Mouse (Mus musculus): ENCODE measurements around the gene Ank3. TPM values are rescaled to one million over a fixed set of nuclear protein-coding genes. Genes with fewer than 3 reads are reported as not detected.

The Ank3 gene
- polyA plus RNA-seq, 1 experiment from 2014 or later, result 7.1 TPM

GRCm38 (mm10) chr10:69654866-69655633 is 256.5 kb downstream of the Ank3 start:
- H3K9ac ChIP-seq (replicated peaks), result no peak overlapping the region
- H3K4me3 ChIP-seq (ENCODE audit: low read depth, low read length), result no peak overlapping the region
- TF ChIP-seq CTCF (IDR thresholded peaks at IDR 0.05; ENCODE audit: low read depth) (peak; percentile 77), EP300 (IDR thresholded peaks at IDR 0.05; ENCODE audit: low read depth) (no peak)
- DNase-seq, result no peak
- H3K4me2 ChIP-seq (ENCODE audit: low read depth, low read length), result no peak overlapping the region
- H3K9me3 ChIP-seq (ENCODE audit: low read length), result no peaks in the 10 kb centered on the region
- no peak overlapping the region for H3K27ac ChIP-seq (ENCODE audit: low read depth)
- H3K4me1 ChIP-seq (ENCODE audit: insufficient read depth), result no peaks in the 10 kb centered on the region
- WGBS (ENCODE audit: insufficient replicate concordance), result 18% methylated on average over 13 of the region's 13 CpGs
- ATAC-seq, result no peak
- H3K27me3 ChIP-seq (ENCODE audit: insufficient read depth, low read length), result no peaks in the 10 kb centered on the region
- H3K36me3 ChIP-seq (replicated peaks; ENCODE audit: insufficient read depth, low read length), result no peaks in the 10 kb centered on the region

DNA sequence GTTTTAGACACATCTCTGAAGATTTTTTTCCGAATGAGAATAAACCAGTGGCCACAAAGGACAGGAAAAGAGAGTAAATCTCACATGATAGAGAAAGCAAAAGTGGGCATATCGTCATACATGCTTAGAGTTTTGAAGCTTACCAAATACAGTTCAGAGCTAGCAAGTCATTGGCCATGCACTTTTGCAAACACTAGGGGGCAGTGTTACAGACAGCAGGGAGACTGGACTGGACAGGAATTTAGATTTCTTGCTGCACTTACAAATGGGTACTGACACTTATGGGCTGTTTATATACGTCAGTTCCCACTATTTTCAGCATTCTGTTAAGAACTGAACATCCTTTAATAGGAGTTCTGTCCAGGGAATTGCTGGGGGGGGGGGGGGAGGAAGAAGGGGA is 257.7 kb downstream of the Ank3 start:
- Histone ChIP-seq H3K9ac (replicated peaks) (no peak overlapping the region), H3K4me2 (ENCODE audit: low read depth, low read length) (no peak overlapping the region), H3K9me3 (ENCODE audit: low read length) (no peaks in the 10 kb centered on the region), H3K36me3 (replicated peaks; ENCODE audit: insufficient read depth, low read length) (no peaks in the 10 kb centered on the region), H3K27ac (ENCODE audit: low read depth) (no peak overlapping the region), H3K27me3 (ENCODE audit: insufficient read depth, low read length) (no peaks in the 10 kb centered on the region), H3K4me3 (ENCODE audit: low read depth, low read length) (no peak overlapping the region), H3K4me1 (ENCODE audit: insufficient read depth) (no peaks in the 10 kb centered on the region)
- ATAC-seq (no peak), DNase-seq (peak; percentile 31)
- 14% methylated on average over 3 of the region's 3 CpGs for WGBS (ENCODE audit: insufficient replicate concordance)
- TF ChIP-seq EP300 (IDR thresholded peaks at IDR 0.05; ENCODE audit: low read depth), result no peak
- peak; percentile 82 for TF ChIP-seq CTCF (IDR thresholded peaks at IDR 0.05; ENCODE audit: low read depth)

GRCm38 (mm10) chr10:69659818-69660217 is 261.2 kb downstream of the Ank3 start:
- H3K4me2 ChIP-seq (ENCODE audit: low read depth, low read length), result no peak overlapping the region
- ATAC-seq, result no peak
- no peaks in the 10 kb centered on the region for H3K9me3 ChIP-seq (ENCODE audit: low read length)
- no peak for DNase-seq
- no peak overlapping the region for H3K27ac ChIP-seq (ENCODE audit: low read depth)
- no peaks in the 10 kb centered on the region for H3K27me3 ChIP-seq (ENCODE audit: insufficient read depth, low read length)
- H3K9ac ChIP-seq (replicated peaks), result no peak overlapping the region
- no peaks in the 10 kb centered on the region for H3K36me3 ChIP-seq (replicated peaks; ENCODE audit: insufficient read depth, low read length)
- TF ChIP-seq CTCF (IDR thresholded peaks at IDR 0.05; ENCODE audit: low read depth) (no peak), EP300 (IDR thresholded peaks at IDR 0.05; ENCODE audit: low read depth) (no peak)
- 85% methylated on average over 4 of the region's 4 CpGs for WGBS (ENCODE audit: insufficient replicate concordance)
- H3K4me1 ChIP-seq (ENCODE audit: insufficient read depth), result no peaks in the 10 kb centered on the region
- H3K4me3 ChIP-seq (ENCODE audit: low read depth, low read length), result no peak overlapping the region

- Histone ChIP-seq H3K9me3 (ENCODE audit: low read length) (no peaks in the 10 kb centered on the region), H3K4me3 (ENCODE audit: low read depth, low read length) (no peak overlapping the region), H3K9ac (replicated peaks) (no peak overlapping the region), H3K27me3 (ENCODE audit: insufficient read depth, low read length) (no peaks in the 10 kb centered on the region), H3K36me3 (replicated peaks; ENCODE audit: insufficient read depth, low read length) (no peaks in the 10 kb centered on the region), H3K27ac (ENCODE audit: low read depth) (no peak overlapping the region), H3K4me2 (ENCODE audit: low read depth, low read length) (no peak overlapping the region), H3K4me1 (ENCODE audit: insufficient read depth) (no peaks in the 10 kb centered on the region)
- 0 out of 2 replicates have a peak, but pooled peaks have one; percentile 38 for ATAC-seq
- TF ChIP-seq EP300 (IDR thresholded peaks at IDR 0.05; ENCODE audit: low read depth), result no peak
- TF ChIP-seq CTCF (IDR thresholded peaks at IDR 0.05; ENCODE audit: low read depth), result peak; percentile 88
- 14% methylated on average over 7 of the region's 7 CpGs for WGBS (ENCODE audit: insufficient replicate concordance)
- DNase-seq, result peak; percentile 67
These were observed 263.8 kb downstream of the Ank3 start for GRCm38 (mm10) chr10:69662338-69662737.

DNA sequence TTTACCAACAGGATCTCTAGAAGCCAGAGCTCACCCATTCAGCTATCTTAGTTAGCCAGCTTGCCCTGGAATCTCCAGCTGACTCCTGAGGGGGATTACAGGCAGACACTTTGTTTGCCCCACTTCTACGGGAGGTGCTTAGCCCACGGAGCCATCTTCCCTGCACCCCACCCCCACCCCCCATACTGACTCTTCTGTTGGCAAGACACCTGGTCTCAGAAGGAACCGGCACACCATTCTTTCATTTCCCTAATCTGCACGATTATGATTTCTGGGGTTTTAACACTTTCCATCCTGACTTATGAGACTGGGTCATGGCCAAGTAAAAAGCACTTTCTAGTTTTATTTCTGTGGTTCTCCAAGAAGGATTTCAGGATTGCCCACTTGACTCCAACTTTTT is 268.9 kb downstream of the Ank3 start:
- H3K4me1 ChIP-seq (ENCODE audit: insufficient read depth), result no peaks in the 10 kb centered on the region
- 73% methylated on average over 4 of the region's 4 CpGs for WGBS (ENCODE audit: insufficient replicate concordance)
- DNase-seq (no peak), ATAC-seq (no peak)
- H3K4me3 ChIP-seq (ENCODE audit: low read depth, low read length), result no peak overlapping the region
- H3K36me3 ChIP-seq (replicated peaks; ENCODE audit: insufficient read depth, low read length), result no peaks in the 10 kb centered on the region
- no peaks in the 10 kb centered on the region for H3K9me3 ChIP-seq (ENCODE audit: low read length)
- H3K27ac ChIP-seq (ENCODE audit: low read depth), result no peak overlapping the region
- H3K4me2 ChIP-seq (ENCODE audit: low read depth, low read length), result no peak overlapping the region
- no peak overlapping the region for H3K9ac ChIP-seq (replicated peaks)
- TF ChIP-seq EP300 (IDR thresholded peaks at IDR 0.05; ENCODE audit: low read depth), result no peak
- TF ChIP-seq CTCF (IDR thresholded peaks at IDR 0.05; ENCODE audit: low read depth), result no peak
- no peaks in the 10 kb centered on the region for H3K27me3 ChIP-seq (ENCODE audit: insufficient read depth, low read length)

DNA sequence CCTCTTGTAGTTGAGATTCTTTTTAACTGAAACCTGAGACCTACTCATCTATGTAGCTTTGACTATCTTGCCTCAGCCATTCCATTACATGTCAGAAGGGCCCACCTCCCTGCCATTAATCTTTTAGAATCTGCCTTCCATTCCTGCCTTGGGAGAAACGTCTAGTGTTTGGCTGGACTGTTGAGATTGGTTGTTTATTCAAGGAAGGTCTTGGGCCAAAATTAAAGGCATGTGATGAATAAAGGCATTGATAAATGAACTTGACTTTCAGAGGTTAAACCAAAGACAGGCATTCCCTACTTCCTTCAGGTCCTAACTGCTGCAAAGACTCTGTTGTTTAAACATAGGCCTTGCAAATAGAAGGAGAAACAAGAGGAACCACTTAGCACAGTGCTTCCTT is 271.9 kb downstream of the Ank3 start:
- Histone ChIP-seq H3K36me3 (replicated peaks; ENCODE audit: insufficient read depth, low read length) (no peaks in the 10 kb centered on the region), H3K27me3 (ENCODE audit: insufficient read depth, low read length) (no peaks in the 10 kb centered on the region), H3K9me3 (ENCODE audit: low read length) (no peaks in the 10 kb centered on the region), H3K4me1 (ENCODE audit: insufficient read depth) (no peaks in the 10 kb centered on the region), H3K4me2 (ENCODE audit: low read depth, low read length) (no peak overlapping the region), H3K4me3 (ENCODE audit: low read depth, low read length) (no peak overlapping the region), H3K27ac (ENCODE audit: low read depth) (no peak overlapping the region), H3K9ac (replicated peaks) (no peak overlapping the region)
- ATAC-seq (no peak), DNase-seq (no peak)
- WGBS (ENCODE audit: insufficient replicate concordance), result 34% methylated on average over 1 of the region's 1 CpGs
- no peak for TF ChIP-seq EP300 (IDR thresholded peaks at IDR 0.05; ENCODE audit: low read depth)
- TF ChIP-seq CTCF (IDR thresholded peaks at IDR 0.05; ENCODE audit: low read depth), result no peak

All from liver, postnatal 0 days (tissue).